Mouse (Mus musculus) C2C12 (cell line): ENCODE data around the gene Prss40.

Source experiments
- CEBPB ChIP-seq: IDR thresholded peaks from one replicate; pipeline ENCODE4 v1.6.1; 2011; ENCODE audit warnings: low read depth, mild to moderate bottlenecking, control low read depth, moderate library complexity
- CTCF ChIP-seq: IDR thresholded peaks from one replicate; pipeline ENCODE4 v1.5.1; 2011; ENCODE audit not compliant: control insufficient read depth, insufficient read depth, insufficient read length
- MAX ChIP-seq: IDR thresholded peaks from one replicate; pipeline ENCODE4 v1.6.1; 2011; ENCODE audit warnings: mild to moderate bottlenecking, control low read depth
- MYOG ChIP-seq: IDR thresholded peaks from one replicate; pipeline ENCODE4 v1.6.1; 2011; ENCODE audit not compliant: control insufficient read depth, insufficient read length; ENCODE audit errors: extremely low read depth
- USF1 ChIP-seq: IDR thresholded peaks from one replicate; pipeline ENCODE4 v1.6.1; 2011; ENCODE audit warnings: low read depth, mild to moderate bottlenecking, control low read depth, moderate library complexity

DNA sequence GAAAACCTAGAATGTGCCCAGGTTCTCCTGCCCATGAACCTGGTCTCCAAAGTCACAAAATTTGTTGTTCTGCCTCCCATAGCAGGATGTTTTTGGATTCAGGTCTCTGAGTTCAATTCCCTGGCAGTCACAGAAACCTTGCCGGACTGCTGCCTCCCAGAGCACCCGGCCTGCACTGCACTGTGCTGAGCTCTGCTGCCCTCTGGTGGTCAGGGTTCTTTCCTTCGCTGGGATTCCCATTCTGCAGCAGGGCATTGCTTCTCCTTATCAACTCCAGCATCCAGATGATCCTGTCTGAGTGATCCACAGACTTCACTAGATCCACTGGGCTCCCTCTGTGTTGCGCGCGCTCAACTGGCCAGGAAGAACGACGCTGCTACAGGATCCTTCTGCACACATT lies 41.6 kb upstream of the Prss40 start:
- TF ChIP-seq CTCF (peak; percentile 81), MYOG (no peak), MAX (no peak), CEBPB (no peak), USF1 (no peak)
